8 mouse cellular contexts compared by ENCODE assay signal in the genomic region with DNA sequence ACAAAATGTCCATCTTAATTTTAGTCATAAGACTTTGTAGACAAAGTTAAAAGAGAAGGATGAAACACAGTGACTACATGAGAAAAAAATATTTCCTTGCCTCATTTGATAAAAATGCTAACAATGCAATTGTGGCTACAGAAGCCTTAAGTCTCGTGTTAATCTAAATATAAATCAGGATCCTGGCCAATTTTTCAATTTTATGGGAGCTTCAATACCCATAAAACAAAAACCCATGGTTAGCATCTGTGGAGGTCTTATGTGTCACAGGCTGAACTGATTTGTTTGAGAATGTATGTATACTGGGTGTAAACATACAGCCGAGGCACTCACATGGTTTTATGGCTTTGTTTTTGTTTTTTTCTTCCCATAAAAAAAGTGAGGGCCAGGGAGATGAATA. TPM values are rescaled to one million over a fixed set of nuclear protein-coding genes. Genes with fewer than 3 reads are reported as not detected.
DNase-seq lines count a peak whose midpoint lies in the region; ATAC-seq and TF ChIP-seq lines count a peak whose summit lies in the region.

No protein-coding gene starts in this region.

- no peak for TF ChIP-seq CTCF in E14TG2a.4 (conservative IDR thresholded peaks at IDR 0.05; ENCODE audit: low read length)

- H3K9ac ChIP-seq in forebrain, embryonic 15.5 days (replicated peaks): peak overlapping the region; percentile 73

- H3K4me2 ChIP-seq in forebrain, embryonic 15.5 days (replicated peaks): peak overlapping the region; percentile 67

- peaks cover 36% of the 10 kb centered on the region for H3K79me2 ChIP-seq in macrophage (ENCODE audit: inconsistent target)

- 0 out of 2 replicates have a peak, but pooled peaks have one; percentile 0 for ATAC-seq in forebrain, embryonic 15.5 days (replicated peaks)

- H3K4me1 ChIP-seq in heart, embryonic 10.5 days: peaks cover 8% of the 10 kb centered on the region
- H3K4me1 ChIP-seq in E14TG2a.4 (replicated peaks; ENCODE audit: low read depth, low read length): peaks cover 39% of the 10 kb centered on the region
- H3K4me1 ChIP-seq in forebrain, embryonic 15.5 days: peaks cover 13% of the 10 kb centered on the region

- no peaks in the 10 kb centered on the region for H3K27me3 ChIP-seq in heart, embryonic 10.5 days (ENCODE audit: insufficient read depth, poor library complexity, severe bottlenecking)
- no peaks in the 10 kb centered on the region for H3K27me3 ChIP-seq in E14TG2a.4 (ENCODE audit: insufficient read depth, low read length)
- H3K27me3 ChIP-seq in forebrain, embryonic 15.5 days: no peaks in the 10 kb centered on the region

- 30% methylated on average over 2 of the region's 2 CpGs for WGBS in heart, embryonic 10.5 days
- WGBS in forebrain, embryonic 15.5 days: 31% methylated on average over 2 of the region's 2 CpGs
- 3% methylated on average over 2 of the region's 2 CpGs for WGBS in macrophage (ENCODE audit: missing documents)

- H3K36me3 ChIP-seq in heart, embryonic 10.5 days: no peaks in the 10 kb centered on the region
- no peaks in the 10 kb centered on the region for H3K36me3 ChIP-seq in E14TG2a.4 (ENCODE audit: insufficient read depth, low read length)
- H3K36me3 ChIP-seq in forebrain, embryonic 15.5 days: no peaks in the 10 kb centered on the region
- no peaks in the 10 kb centered on the region; the same call in 1 of the 2 replicates for H3K36me3 ChIP-seq in macrophage (ENCODE audit: inconsistent target)

- no peak for DNase-seq in heart, embryonic 10.5 days (ENCODE audit: low spot score)
- no peak for DNase-seq in heart, postnatal 36 days
- no peak for DNase-seq in natural killer cell, adult 2 months (ENCODE audit: low spot score in 2 of 2)
- DNase-seq in frontal cortex, postnatal 14 days (ENCODE audit: low spot score in 2 of 2): no peak
- no peak for DNase-seq in adrenal gland, adult 8-10 months

- intact Hi-C loops in heart, postnatal 36 days (cut with DNase I): loop anchor here (1.0 to 2.0 kb wide), 3 partner anchors 33 to 123 kb away; no protein-coding TSS in a partner anchor

- H3K27ac ChIP-seq in heart, embryonic 10.5 days: peak overlapping the region; percentile 94
- H3K27ac ChIP-seq in forebrain, embryonic 15.5 days (replicated peaks): peak overlapping the region; percentile 89
- peak overlapping the region; percentile 97 for H3K27ac ChIP-seq in macrophage

- H3K9me3 ChIP-seq in heart, embryonic 10.5 days: no peaks in the 10 kb centered on the region
- no peaks in the 10 kb centered on the region for H3K9me3 ChIP-seq in E14TG2a.4 (ENCODE audit: low read length)
- H3K9me3 ChIP-seq in forebrain, embryonic 15.5 days: no peaks in the 10 kb centered on the region

- H3K4me3 ChIP-seq in heart, embryonic 10.5 days: peak overlapping the region; percentile 77
- H3K4me3 ChIP-seq in E14TG2a.4 (replicated peaks; ENCODE audit: low read length) (peak overlapping the region; percentile 91), macrophage (ENCODE audit: inconsistent target) (peak overlapping the region; percentile 29)
- peak overlapping the region; percentile 56 for H3K4me3 ChIP-seq in forebrain, embryonic 15.5 days

RNA-seq across cellular contexts. Expression of gene Slc35f5, which starts 0.7 kb away (rescaled TPM):
- polyA plus RNA-seq in heart, embryonic 10.5 days (2016; fragmentation: Nextera tagmentation; extraction: Ambion mirVana): 36.1 and 37.0 TPM in 2 replicates
- total RNA-seq in heart, postnatal 36 days (2021): 100 to 1,000 TPM; 126 to 146 TPM
- 30.1 and 33.6 TPM in 2 replicates for polyA plus RNA-seq in forebrain, embryonic 15.5 days (2015; fragmentation: Nextera tagmentation; extraction: Ambion mirVana)
- total RNA-seq in macrophage (2018; cell fraction: chromatin; rRNA removed): 10 to 100 TPM; 15.4 to 59.8 (median 31.5) TPM
- total RNA-seq in macrophage (2018; cell fraction: cytosol; rRNA removed): 10 to 100 TPM; 31.8 to 69.1 (median 47.1) TPM
- 10 to 100 TPM; 21.0 to 56.1 (median 43.6) TPM for total RNA-seq in macrophage (2018; cell fraction: nucleus; rRNA removed)
- polyA plus RNA-seq in macrophage (2018): 35.2 to 45.2 TPM (median 38.8 TPM) in 3 replicates
- total RNA-seq in adrenal gland, adult 8-10 months (2022): 10 to 100 TPM; 32.6 to 43.8 (median 38.3) TPM

Comparison
In these comparisons a context has a peak if more than half of its experiments do, and no peak if none do; other contexts are left out.
1. H3K4me3 ChIP-seq: peak in every context shown above with its lines; median percentile 91 in E14TG2a.4; 77 in heart, embryonic 10.5 days; 56 in forebrain, embryonic 15.5 days; 29 in macrophage.